Mouse (Mus musculus) right cerebral cortex, postnatal 25 days (tissue): ENCODE data around the gene Gemin7.
"Not testable (repeated sequence)": the region's sequence is repeated elsewhere in the genome, so short reads cannot be mapped to it uniquely, and the experiment has no call there.

ENCODE experiments used
- DNase-seq: peaks from one replicate; pipeline ENCODE4 v3.0.0; 2022

Gene Gemin7

DNA sequence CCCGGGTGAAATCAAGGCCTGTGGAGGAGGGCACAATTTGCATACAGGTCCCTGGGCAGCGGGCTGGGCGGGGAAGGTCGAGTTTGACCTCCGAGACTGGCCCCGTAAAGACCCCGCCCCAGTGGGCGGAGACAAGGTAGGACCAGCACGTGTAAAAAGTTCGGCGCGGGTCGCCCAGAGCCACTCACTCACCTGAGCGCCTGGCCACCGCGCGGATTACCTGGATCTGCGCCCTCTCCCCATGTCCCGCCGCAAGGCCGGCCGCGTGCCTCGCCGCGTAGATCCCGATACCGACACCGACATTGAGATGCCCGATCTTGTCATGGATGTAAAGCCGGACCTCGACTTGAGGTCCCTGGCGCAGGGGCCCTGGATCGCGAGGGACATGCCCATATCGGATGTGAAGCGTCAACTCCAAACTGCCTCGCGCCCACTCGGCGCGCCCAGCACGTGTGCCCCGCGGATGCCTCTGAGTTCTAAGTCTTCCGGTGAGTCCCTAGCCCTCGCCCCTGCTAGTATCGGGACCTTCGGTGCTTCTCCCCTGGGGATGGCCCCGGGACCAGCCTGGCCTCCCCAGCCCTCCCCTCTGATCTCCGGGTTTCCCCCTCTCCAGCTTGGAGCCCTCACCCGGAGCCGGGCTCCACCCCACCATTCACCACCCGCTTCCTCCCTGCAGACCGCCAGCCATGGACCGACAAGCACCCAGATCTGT, at the start of gene Gemin7, which contains the start of gene Zfp296:
Gene Gemin7 (minus strand): TSS at position 455 of the 712 bp plus-strand sequence.
Gene Zfp296 (plus strand): TSS at position 147 of the 712 bp plus-strand sequence.
- no peak for DNase-seq

DNA sequence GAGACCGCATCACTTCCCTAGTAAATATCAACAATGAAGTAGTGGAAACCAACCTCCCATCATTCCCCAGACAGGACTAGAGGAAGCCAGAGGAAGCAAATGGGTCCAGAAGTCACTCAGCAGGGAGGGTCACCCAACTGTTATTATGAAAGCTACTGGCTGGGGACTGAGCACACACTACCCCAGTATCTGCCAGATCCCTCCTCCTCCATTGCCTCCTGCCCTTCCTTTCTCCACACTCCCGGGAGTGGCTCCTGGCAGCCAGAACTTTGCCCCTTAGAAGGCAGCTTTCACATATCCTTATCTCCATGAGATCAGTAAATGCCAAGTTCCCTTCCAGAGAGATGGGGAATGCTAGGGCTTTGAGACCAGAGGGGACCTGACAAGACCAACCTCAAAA, 46.0 kb upstream of the Gemin7 start:
- DNase-seq: no peak

GRCm38 (mm10) chr7:19622241-19622640, 44.8 kb upstream of the Gemin7 start:
- no peak for DNase-seq

- peak; percentile 60 for DNase-seq
Observed at GRCm38 (mm10) chr7:19620811-19621210, 43.4 kb upstream of the Gemin7 start.

GRCm38 (mm10) chr7:19619004-19619801, 41.8 kb upstream of the Gemin7 start:
- peak; percentile 57 for DNase-seq

GRCm38 (mm10) chr7:19615036-19615577, 37.7 kb upstream of the Gemin7 start:
- no peak for DNase-seq

DNA sequence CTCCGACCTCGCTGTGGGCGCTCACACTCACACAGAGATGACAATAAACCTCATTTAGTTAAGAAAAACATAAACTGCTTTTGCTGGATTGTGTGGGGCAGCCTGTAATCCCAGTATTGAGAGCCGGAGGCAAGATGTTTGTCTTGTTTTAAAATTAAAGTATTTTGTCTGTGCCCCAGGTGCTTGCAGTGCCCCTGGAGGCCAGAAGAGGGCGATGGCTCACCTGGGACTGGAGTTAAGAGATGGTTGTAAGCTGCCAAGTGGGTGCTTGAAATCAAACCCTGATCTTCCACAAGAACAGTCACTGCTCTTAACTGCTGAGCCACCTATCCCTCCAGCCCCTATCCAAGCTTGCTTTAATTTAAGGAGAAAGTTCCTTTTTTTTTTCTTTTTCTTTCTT, 33.6 kb upstream of the Gemin7 start:
- DNase-seq: no peak

GRCm38 (mm10) chr7:19609641-19610332, 32.4 kb upstream of the Gemin7 start:
- no peak for DNase-seq

GRCm38 (mm10) chr7:19607291-19607690, 29.9 kb upstream of the Gemin7 start:
- DNase-seq: no peak

DNA sequence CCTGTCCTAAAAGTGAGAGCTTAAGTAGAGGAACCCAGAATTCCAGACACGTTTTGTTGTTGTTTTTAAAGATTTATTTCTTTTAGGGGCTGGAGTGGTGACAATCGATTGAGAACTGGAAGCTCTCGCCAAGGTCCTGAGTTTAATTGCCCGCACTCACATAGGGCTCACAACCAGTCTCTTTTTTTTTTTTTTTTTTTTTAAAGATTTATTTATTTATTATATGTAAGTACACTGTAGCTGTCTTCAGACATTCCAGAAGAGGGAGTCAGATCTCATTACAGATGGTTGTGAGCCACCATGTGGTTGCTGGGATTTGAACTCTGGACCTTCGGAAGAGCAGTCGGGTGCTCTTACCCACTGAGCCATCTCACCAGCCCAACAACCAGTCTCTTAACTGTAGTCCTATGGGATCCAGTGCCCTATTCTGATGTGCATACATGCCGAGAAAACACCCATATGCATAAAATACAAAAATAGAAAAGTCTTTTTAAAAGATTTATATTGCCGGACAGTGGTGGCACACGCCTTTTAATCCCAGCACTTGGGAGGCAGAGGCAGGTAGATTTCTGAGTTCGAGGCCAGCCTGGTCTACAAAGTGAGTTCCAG, 27.3 kb upstream of the Gemin7 start:
- not testable (repeated sequence) for DNase-seq

- DNase-seq: peak; percentile 94
Observed at GRCm38 (mm10) chr7:19603849-19604605, 26.6 kb upstream of the Gemin7 start, which contains the start of gene Clasrp. Clasrp (minus strand) TSS chr7:19604486.

GRCm38 (mm10) chr7:19603055-19603454, 25.7 kb upstream of the Gemin7 start:
- DNase-seq: no peak

GRCm38 (mm10) chr7:19600562-19600961, 23.2 kb upstream of the Gemin7 start:
- DNase-seq: no peak

DNA sequence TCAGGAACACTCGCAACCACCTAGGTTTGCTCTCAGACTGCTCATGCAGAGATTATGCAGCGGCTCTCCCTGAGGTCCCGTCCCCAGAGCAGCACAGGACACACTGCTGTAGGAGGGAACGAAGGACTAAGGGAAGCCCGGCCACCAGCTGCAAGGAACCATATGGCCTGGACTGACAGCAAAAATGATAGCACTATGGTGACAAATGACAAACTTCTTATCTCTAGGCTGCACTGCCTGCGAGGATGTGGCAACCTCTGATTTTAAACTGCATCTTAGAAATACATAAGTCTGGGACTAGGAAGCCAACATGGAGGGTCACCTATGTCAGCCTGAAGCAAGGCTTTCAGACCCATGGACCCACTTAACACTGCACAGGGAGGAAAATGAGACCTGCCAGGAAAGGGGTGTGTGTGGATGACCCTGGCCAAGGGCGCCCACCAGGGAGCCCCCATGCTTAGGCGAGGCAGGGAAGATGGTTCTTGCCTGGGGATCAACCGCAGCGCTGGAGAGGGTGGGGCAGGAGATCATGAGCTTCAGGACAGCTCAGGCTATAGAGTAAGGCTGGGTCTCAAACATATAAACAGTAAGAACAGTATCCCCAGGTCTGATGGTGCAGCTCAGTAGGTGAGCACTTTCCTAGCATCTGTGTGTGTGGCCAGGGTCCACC, 15.8 kb upstream of the Gemin7 start:
- no peak for DNase-seq

GRCm38 (mm10) chr7:19589917-19590316, 12.5 kb upstream of the Gemin7 start:
- peak; percentile 63 for DNase-seq

GRCm38 (mm10) chr7:19589207-19589606, 11.8 kb upstream of the Gemin7 start:
- no peak for DNase-seq

- DNase-seq: no peak
Observed at GRCm38 (mm10) chr7:19586269-19586668, 8.9 kb upstream of the Gemin7 start.

- no peak for DNase-seq
Observed at GRCm38 (mm10) chr7:19580634-19581033, 3.2 kb upstream of the Gemin7 start.

- DNase-seq: no peak
Observed at GRCm38 (mm10) chr7:19579751-19580150, 2.4 kb upstream of the Gemin7 start.

- no peak for DNase-seq
Observed at GRCm38 (mm10) chr7:19578436-19578835, 1.0 kb upstream of the Gemin7 start.

DNA sequence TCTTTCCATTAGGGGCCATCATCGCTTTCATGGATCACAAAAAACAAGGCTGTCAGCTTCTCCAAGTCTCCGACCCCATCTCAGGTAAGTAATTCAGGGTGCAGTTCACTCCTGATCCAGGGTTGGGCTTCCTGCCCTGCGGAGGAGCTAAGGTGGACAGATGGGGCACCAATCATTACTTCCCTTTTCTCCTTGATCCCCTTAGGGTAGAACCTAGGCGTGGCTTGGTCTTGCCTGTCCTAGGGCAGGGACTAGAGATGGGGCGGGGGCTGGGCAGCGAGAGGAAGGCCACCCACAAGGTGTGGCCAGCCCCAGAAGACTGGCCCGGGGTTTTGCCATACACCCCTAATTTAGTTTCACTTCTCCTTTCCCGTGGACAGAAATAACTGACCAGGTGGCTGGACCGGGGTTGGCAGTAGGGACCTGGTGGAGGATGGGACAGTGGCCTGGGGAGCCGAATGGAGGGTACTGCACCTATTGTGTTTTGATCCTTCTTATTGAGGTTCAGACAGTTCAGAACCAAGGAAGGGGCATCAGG, 551 bp upstream of the Gemin7 start:
- DNase-seq: no peak
